Mouse (Mus musculus) limb, embryonic 10.5 days (tissue): ENCODE results near the gene Gmnn. TPM values are rescaled to one million over a fixed set of nuclear protein-coding genes. Genes with fewer than 3 reads are reported as not detected.
"Not testable (repeated sequence)": the region's sequence is repeated elsewhere in the genome, so short reads cannot be mapped to it uniquely, and the experiment has no call there.

Source experiments
- DNase-seq: peaks from one replicate; pipeline ENCODE4 v3.0.0-alpha.2; 2017; ENCODE audit warnings: low spot score
- H3K27ac ChIP-seq: fragments of 300-500 bp; sonication (generic); 2 replicates; pipeline ENCODE4 v1.5.1; 2016; ENCODE audit warnings: mild to moderate bottlenecking
- H3K27me3 ChIP-seq: fragments of 300-500 bp; sonication (generic); 2 replicates; pipeline ENCODE4 v1.6.1; 2016; ENCODE audit warnings: low read depth, mild to moderate bottlenecking; ENCODE audit not compliant: poor library complexity, severe bottlenecking
- H3K36me3 ChIP-seq: fragments of 300-500 bp; sonication (generic); 2 replicates; pipeline ENCODE4 v1.6.1; 2016; ENCODE audit warnings: mild to moderate bottlenecking, moderate library complexity
- H3K4me1 ChIP-seq: fragments of 300-500 bp; sonication (generic); 2 replicates; pipeline ENCODE4 v1.6.1; 2016
- H3K4me3 ChIP-seq: fragments of 300-500 bp; sonication (generic); 2 replicates; pipeline ENCODE4 v1.5.1; 2016; ENCODE audit warnings: mild to moderate bottlenecking, moderate library complexity
- H3K9me3 ChIP-seq: fragments of 300-500 bp; sonication (generic); replicated peaks from 2 replicates; pipeline ENCODE4 v1.6.1; 2016; ENCODE audit warnings: mild to moderate bottlenecking
- WGBS: fragments of 180-500 bp; shearing (Covaris S2); methylation state at CpG from one replicate; pipeline ENCODE4 v1.1.7; 2016; 5-methylcytosine and 5-hydroxymethylcytosine counted together
- polyA plus RNA-seq: library from polyadenylated mRNA; unstranded; fragments of >200 nt; fragmentation: Nextera tagmentation; extraction: Ambion mirVana; gene quantifications from 2 replicates; pipeline ENCODE4 v1.2.1, GENCODE M21; 2016

Gmnn gene
- polyA plus RNA-seq, 1 experiment from 2014 or later, result 170 TPM

DNA sequence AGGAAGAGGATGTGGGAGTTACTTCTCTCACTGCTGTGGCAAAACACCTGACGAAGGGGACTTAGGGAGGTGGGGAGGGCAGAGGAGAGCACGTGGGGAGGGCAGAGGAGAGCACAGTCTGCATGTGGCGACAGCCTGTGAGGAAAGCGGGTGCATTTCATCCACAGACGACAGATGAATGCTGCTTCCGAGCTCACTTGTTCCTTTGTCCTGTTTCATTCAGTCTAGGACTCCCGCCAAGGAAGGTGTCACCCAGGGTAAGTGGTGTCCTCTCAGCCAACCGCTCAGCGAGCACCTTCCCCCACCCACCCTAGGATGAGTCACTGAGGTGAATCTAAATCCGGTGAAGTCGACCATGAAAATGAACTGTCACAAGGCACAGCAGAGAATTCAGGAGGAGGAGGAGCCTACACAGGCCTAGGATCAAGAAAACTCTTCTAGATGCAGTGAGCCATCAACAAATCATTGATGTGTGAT lies 24.3 kb upstream of the Gmnn start:
- no peaks in the 10 kb centered on the region for H3K4me1 ChIP-seq
- no peak for DNase-seq
- no peaks in the 10 kb centered on the region for H3K36me3 ChIP-seq
- H3K9me3 ChIP-seq, result no peaks in the 10 kb centered on the region
- H3K27me3 ChIP-seq, result no peaks in the 10 kb centered on the region
- 66% methylated on average over 11 of the region's 11 CpGs for WGBS
- H3K27ac ChIP-seq, result no peak overlapping the region
- no peak overlapping the region for H3K4me3 ChIP-seq

DNA sequence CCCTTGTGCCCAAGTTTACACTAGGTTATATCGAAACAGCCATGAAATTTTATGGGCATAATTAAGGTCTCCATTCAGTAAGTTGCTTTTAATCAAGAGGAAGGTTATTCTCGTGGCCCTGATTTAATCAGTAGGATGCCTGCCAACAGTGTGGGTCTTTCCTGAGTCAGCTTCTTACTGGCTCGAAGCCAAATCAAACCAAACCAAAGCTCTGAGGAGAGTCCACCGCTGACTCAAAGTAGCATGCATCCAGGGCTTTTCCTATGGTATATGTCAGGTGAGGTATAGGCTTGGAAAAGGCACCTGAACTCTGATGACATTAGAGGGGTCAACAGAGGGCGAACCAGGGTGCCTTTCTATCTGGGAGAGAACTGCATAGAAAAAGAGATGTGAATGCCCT lies 20.2 kb upstream of the Gmnn start:
- Histone ChIP-seq H3K27me3 (no peaks in the 10 kb centered on the region), H3K9me3 (no peaks in the 10 kb centered on the region), H3K36me3 (no peaks in the 10 kb centered on the region), H3K27ac (no peak overlapping the region), H3K4me1 (no peaks in the 10 kb centered on the region), H3K4me3 (no peak overlapping the region)
- WGBS, result 85% methylated on average over 5 of the region's 5 CpGs
- DNase-seq, result no peak

DNA sequence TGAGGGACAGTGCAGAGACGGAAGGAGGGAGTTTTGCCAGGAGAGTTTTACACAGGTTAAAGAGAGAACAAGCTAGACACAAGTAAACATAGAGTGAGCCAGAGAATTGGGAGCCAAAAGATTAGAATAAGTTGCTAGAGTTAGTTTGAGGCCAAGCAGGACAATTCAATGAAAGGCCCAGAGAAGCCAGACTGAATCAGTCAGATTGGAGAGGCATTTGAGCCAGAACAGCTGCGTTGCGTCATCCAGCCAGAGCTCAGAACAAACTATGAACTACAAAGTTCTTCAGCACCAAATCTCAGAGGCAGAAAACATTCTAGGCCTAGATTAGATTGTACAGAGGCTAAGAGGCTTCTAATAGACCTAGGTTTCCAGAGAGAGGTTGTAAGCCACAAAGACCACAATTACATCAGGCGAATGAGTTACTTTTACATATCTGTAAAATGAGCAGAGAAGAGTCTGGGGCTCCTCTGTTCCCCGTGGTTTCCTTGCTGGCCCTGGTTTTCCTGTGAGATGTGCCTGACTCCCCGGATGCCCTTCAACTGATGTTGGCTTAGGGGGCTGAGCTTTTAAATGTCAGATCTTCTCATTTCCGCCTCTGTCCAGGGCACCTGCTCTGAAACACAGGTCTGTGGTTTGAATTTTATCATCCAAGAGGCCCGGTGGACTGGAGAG lies 17.1 kb upstream of the Gmnn start:
- Histone ChIP-seq H3K4me3 (no peak overlapping the region), H3K27ac (no peak overlapping the region), H3K36me3 (no peaks in the 10 kb centered on the region), H3K27me3 (no peaks in the 10 kb centered on the region), H3K4me1 (no peaks in the 10 kb centered on the region), H3K9me3 (no peaks in the 10 kb centered on the region)
- no peak for DNase-seq
- 82% methylated on average over 8 of the region's 8 CpGs for WGBS

DNA sequence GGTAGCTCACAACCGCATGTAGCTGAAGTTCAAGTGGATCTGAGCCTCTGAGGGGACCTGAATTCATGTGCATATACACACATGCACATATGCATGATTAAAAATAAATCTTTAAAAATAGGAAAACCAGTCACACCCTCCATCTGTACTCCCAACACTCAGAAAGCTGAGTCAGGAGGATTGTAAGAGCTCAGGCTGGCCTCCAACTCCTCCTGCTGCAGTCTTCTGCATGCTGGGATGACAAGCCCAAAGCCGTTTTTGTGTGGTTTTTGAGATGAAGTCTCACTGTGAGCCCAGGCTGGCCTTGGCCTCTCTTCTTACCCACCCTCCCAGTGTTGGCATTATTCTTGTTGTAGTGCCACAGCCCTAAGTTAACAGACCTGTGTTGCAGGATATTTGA lies 16.3 kb upstream of the Gmnn start:
- no peak overlapping the region for H3K27ac ChIP-seq
- 87% methylated on average over 2 of the region's 2 CpGs for WGBS
- H3K36me3 ChIP-seq, result no peaks in the 10 kb centered on the region
- no peak for DNase-seq
- no peak overlapping the region for H3K4me3 ChIP-seq
- H3K4me1 ChIP-seq, result no peaks in the 10 kb centered on the region
- H3K27me3 ChIP-seq, result no peaks in the 10 kb centered on the region
- H3K9me3 ChIP-seq, result no peaks in the 10 kb centered on the region

DNA sequence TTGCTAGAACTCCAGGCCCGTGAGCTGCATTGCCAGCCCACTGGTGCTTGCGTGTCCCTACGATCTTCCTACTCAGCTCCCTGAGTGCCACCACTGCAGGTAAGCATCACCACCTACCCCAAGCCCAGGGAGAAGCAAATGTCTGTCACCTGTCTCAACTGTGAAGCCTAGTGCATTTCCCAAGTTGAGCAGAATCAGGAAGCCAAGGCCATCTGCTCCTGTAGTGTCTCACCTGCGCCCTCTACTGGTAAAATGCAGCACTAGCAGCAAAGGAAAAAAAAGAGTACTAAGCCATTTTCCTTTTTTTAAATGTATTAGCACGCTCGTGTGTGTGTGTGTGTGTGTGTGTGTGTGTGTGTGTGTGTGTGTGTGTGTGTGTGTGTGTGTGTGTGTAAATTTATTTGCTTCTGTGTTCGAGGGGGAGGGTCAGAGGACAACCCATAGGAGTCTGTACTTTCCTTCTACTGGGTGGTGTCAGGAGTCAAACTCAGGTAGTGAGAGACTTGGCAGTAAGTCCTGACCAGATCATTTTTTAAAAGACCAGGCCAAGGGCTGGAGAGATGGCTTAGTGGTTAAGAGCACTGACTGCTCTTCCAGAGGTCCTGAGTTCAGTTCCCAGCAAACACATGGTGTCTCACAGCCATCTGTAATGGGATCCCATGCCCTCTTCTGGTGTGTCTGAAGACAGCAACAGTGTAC lies 14.6 kb upstream of the Gmnn start:
- Histone ChIP-seq H3K27me3 (no peaks in the 10 kb centered on the region), H3K4me3 (no peak overlapping the region), H3K27ac (no peak overlapping the region), H3K36me3 (no peaks in the 10 kb centered on the region), H3K9me3 (no peaks in the 10 kb centered on the region), H3K4me1 (no peaks in the 10 kb centered on the region)
- peak; percentile 37 for DNase-seq
- 59% methylated on average over 6 of the region's 7 CpGs for WGBS

DNA sequence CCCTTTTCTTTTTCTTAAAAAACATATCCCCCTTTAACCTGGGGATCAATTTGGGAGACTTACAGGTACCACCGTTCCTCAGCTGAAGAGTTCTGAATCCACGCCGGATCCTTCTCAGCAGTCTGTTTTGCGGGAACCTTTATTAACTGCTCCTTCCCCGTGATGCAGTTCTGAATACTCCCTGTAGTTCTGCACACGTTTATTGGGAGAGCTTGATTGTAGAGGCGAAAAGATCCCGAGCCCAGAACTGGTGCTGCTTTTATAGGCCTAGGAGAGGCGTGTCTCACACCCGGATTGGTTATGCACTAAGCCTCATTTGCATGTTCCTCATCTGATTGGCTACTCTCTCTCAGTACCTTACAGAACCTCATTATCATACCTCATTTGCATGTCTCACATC lies 9.8 kb upstream of the Gmnn start:
- H3K9me3 ChIP-seq, H3K27me3 ChIP-seq, H3K4me1 ChIP-seq, H3K27ac ChIP-seq, H3K4me3 ChIP-seq, DNase-seq, H3K36me3 ChIP-seq: not testable (repeated sequence)
- 92% methylated on average over 10 of the region's 10 CpGs for WGBS

DNA sequence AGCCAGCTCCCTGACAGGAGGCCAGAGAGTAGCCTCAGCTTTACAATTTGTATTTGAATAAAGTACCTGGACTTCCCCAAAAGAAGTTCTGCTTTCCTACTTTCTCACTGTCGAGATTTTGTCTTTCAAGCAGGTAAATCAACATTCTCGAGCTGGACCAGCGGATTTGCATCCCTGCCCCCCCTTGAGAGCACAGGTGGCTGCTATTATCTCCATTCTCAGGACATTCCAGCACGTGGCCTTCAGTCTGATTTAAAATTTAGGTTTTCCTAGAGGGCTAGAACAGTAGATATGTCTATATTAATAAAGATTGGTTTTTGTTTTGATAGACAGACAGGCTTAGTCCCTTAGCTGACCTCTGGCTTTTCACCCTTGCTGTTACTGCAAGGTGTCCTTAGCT lies 6.1 kb upstream of the Gmnn start:
- 78% methylated on average over 4 of the region's 4 CpGs for WGBS
- H3K4me1 ChIP-seq, DNase-seq, H3K27me3 ChIP-seq, H3K4me3 ChIP-seq, H3K9me3 ChIP-seq, H3K36me3 ChIP-seq, H3K27ac ChIP-seq: not testable (repeated sequence)

DNA sequence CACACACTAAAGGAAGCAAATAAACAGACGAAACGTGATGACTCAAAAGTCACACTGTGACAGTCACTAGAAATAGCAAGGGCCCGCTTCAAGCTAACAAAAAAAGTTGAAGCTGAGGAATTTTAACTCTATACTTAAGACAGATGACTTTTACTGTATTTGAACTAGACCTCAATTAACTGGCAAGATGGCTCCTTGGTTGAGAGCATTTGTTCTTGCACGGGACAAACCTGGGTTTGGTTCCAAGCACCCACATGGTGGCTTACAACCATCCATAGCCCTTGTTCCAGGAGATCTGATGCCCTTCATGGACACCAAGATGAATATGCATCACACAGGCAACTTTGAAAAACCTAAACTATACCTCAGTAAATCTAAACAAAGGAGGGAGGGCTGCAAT lies 531 bp upstream of the Gmnn start:
- peaks cover 28% of the 10 kb centered on the region for H3K36me3 ChIP-seq

DNA sequence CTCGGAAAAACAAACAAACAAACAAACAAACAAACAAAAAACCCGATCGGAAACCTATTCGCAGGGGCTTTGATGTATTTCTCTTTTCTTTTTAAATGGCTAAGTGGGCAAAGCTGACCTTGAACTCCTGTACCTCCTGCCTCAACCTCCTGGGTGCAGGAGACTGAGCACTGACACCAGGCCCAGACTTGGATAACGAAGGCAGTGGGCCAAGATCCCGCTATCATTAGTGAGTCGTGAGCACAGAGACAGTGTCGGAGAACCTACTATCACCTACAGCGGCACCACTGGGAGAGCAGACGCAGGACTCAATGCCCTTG lies 680 bp downstream of the Gmnn start:
- peak overlapping the region; percentile 75 for H3K4me3 ChIP-seq
- no peak for DNase-seq
- WGBS, result 8% methylated on average over 10 of the region's 10 CpGs
- H3K27me3 ChIP-seq, result no peaks in the 10 kb centered on the region
- H3K36me3 ChIP-seq, result peaks cover 40% of the 10 kb centered on the region
- peak overlapping the region; percentile 97 for H3K27ac ChIP-seq
- H3K4me1 ChIP-seq, result peaks cover 14% of the 10 kb centered on the region
- no peaks in the 10 kb centered on the region for H3K9me3 ChIP-seq

More for the DNA sequence above, 531 bp upstream of the Gmnn start:
- Histone ChIP-seq H3K4me3 (peak overlapping the region; percentile 75), H3K4me1 (peaks cover 14% of the 10 kb centered on the region), H3K27ac (peak overlapping the region; percentile 97), H3K9me3 (no peaks in the 10 kb centered on the region), H3K27me3 (no peaks in the 10 kb centered on the region)
- 48% methylated on average over 4 of the region's 4 CpGs for WGBS
- DNase-seq, result no peak

DNA sequence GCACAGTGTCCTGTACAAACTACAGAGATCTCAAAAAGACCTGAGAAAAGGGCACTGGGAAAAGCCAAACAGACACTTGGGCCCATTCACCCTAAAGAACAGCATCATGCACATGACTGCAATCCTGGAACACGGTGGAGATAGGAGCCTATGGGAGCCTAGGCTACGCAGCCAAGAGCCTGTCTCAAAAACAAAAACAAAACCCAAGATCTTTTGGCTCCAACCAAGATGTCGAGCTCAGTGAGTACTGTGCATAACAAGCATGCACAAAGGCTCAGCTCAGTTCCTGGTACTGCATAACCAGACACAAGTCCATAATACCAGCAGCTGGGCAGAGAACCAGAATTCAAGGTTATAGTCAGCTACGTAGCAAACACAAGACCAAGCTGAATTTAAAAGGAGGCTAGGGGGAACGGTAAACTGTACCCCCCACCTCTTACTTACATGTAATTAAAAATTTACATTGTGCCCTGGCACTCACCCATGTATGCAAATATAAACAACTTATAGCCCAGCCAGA lies 1.3 kb downstream of the Gmnn start:
- peaks cover 14% of the 10 kb centered on the region for H3K4me1 ChIP-seq
- H3K27me3 ChIP-seq, result no peaks in the 10 kb centered on the region
- no peak for DNase-seq
- peak overlapping the region; percentile 75 for H3K4me3 ChIP-seq
- no peaks in the 10 kb centered on the region for H3K9me3 ChIP-seq
- H3K36me3 ChIP-seq, result peaks cover 46% of the 10 kb centered on the region
- 86% methylated on average over 5 of the region's 5 CpGs for WGBS
- peak overlapping the region; percentile 97; the same call in 1 of the 2 replicates for H3K27ac ChIP-seq

DNA sequence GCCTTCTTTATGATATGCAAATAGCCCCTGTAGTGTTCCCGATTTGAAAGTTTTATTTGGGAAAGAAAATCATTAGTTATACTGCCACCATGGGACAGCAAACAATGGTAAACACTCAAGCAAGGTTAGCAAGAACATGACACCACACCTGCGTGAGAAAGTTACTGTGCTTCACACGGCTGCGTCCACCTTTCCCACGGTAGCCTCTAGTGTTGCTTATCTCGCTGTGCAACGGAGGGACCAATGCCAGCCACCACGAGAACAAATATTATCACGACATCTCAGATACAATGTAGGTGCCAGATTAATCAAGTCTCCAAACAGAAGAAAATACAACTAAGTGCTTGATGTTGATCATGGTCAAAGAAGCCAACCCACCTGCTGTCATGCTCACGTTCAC lies 2.3 kb downstream of the Gmnn start:
- Histone ChIP-seq H3K4me1 (peaks cover 14% of the 10 kb centered on the region), H3K27ac (no peak overlapping the region), H3K36me3 (peaks cover 56% of the 10 kb centered on the region), H3K4me3 (no peak overlapping the region), H3K9me3 (no peaks in the 10 kb centered on the region), H3K27me3 (no peaks in the 10 kb centered on the region)
- WGBS, result 93% methylated on average over 10 of the region's 10 CpGs
- no peak for DNase-seq

DNA sequence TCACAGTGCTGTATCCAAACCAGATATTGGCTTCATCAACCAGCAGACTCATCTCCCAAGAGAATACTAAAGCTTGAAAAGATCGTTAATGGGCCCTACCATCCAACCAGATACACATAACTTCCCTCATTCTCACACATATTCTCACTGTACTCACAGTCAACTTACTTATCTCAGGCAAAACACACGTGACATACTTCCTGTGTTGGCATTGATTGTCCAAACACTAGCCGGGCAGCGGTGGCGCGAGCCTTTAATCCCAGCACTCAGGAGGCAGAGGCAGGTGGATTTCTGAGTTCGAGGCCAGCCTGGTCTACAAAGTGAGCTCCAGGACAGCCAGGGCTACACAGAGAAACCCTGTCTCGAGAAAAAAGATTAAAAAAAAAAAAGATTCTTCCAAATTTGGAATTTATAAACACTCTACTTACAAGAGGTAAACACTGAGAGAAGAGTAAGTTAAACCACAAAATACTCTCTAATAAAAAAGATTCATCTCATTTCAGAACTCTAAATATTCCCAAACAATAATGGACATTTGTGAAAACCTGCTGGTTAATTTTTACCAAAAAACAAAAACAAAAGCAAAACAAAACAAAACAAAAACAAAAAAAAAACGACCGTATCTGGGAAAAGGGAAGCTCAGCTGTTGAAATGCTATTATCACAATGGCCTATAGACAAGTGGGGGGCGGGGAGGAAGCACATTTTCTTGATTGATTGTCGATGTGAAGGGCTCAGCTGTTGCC lies 3.7 kb downstream of the Gmnn start:
- WGBS, result 93% methylated on average over 12 of the region's 12 CpGs
- peaks cover 70% of the 10 kb centered on the region for H3K36me3 ChIP-seq
- DNase-seq, result no peak

DNA sequence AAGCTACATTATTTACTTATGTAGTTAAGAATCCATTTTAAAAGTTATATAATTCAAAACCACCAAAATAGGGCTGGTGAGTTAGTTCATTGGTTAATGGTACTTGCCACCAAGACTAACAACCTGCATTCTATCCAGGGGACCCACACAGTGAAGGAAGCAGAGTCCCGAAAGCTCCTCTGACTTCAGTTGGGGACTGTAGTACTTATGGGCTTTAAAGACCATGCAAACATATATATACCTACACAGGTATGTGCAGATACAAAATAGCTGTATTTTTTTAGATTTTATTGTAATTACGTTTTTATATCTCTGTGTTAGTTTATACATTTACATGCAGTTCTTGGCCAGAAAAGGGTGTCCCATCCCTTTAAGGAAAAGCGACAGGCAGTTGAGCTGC lies 5.0 kb downstream of the Gmnn start:
- H3K27ac ChIP-seq, result no peak overlapping the region
- H3K4me3 ChIP-seq, result no peak overlapping the region
- peaks cover 82% of the 10 kb centered on the region for H3K36me3 ChIP-seq
- no peak for DNase-seq
- H3K9me3 ChIP-seq, result no peaks in the 10 kb centered on the region
- WGBS, result 93% methylated on average over 3 of the region's 3 CpGs
- H3K4me1 ChIP-seq, result peaks cover 9% of the 10 kb centered on the region
- no peaks in the 10 kb centered on the region for H3K27me3 ChIP-seq

More for the DNA sequence above, 3.7 kb downstream of the Gmnn start:
- no peak overlapping the region for H3K4me3 ChIP-seq
- H3K9me3 ChIP-seq, result no peaks in the 10 kb centered on the region
- H3K4me1 ChIP-seq, result peaks cover 14% of the 10 kb centered on the region
- no peaks in the 10 kb centered on the region for H3K27me3 ChIP-seq
- no peak overlapping the region for H3K27ac ChIP-seq
